Mouse (Mus musculus): Measurements from ENCODE around the gene Draxin. TPM values are rescaled to one million over a fixed set of nuclear protein-coding genes. Genes with fewer than 3 reads are reported as not detected.
A peak's percentile ranks its signal among the peaks of the same experiment; 100 is the strongest.

Draxin gene
- polyA plus RNA-seq, 1 experiment from 2014 or later = 13.2 TPM

DNA sequence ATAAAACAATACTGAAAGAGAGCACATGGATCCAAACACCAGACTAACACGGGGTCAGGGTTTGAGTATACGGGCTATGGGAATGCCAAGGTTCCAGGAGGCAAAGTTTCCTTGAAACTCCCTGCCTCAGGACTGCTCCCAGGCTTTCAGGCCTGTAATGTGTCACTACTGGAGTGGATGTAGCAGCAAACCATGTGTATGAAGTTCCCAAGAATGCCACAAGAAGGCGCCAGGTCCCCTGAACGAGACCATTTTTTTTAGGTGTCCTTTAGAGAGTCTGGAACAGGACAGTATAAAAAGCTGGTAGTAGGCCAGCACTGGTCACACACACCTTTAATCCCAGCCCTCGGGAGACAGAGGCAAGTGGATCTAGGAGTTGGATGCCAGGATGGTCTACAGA, 36.3 kb downstream of the Draxin start:
- H3K9ac ChIP-seq (replicated peaks; ENCODE audit: low read depth, low read length) = no peak overlapping the region
- no peaks in the 10 kb centered on the region for H3K27me3 ChIP-seq (ENCODE audit: control insufficient read depth, insufficient read depth, low read length)
- H3K36me3 ChIP-seq (ENCODE audit: control insufficient read depth, insufficient read depth, low read length) = no peaks in the 10 kb centered on the region
- H3K4me3 ChIP-seq (ENCODE audit: low read depth, low read length) = no peak overlapping the region
- H3K9me3 ChIP-seq (ENCODE audit: control insufficient read depth, low read length) = no peaks in the 10 kb centered on the region
- ATAC-seq (ENCODE audit: low read depth) = no peak
- H3K27ac ChIP-seq (ENCODE audit: low read depth, low read length) = no peak overlapping the region
- 77% methylated on average over 5 of the region's 5 CpGs for WGBS
- H3K4me1 ChIP-seq (ENCODE audit: control insufficient read depth, insufficient read depth, low read length) = no peaks in the 10 kb centered on the region; the same call in 1 of the 2 replicates
- no peak overlapping the region for H3K4me2 ChIP-seq (ENCODE audit: low read depth, low read length)

DNA sequence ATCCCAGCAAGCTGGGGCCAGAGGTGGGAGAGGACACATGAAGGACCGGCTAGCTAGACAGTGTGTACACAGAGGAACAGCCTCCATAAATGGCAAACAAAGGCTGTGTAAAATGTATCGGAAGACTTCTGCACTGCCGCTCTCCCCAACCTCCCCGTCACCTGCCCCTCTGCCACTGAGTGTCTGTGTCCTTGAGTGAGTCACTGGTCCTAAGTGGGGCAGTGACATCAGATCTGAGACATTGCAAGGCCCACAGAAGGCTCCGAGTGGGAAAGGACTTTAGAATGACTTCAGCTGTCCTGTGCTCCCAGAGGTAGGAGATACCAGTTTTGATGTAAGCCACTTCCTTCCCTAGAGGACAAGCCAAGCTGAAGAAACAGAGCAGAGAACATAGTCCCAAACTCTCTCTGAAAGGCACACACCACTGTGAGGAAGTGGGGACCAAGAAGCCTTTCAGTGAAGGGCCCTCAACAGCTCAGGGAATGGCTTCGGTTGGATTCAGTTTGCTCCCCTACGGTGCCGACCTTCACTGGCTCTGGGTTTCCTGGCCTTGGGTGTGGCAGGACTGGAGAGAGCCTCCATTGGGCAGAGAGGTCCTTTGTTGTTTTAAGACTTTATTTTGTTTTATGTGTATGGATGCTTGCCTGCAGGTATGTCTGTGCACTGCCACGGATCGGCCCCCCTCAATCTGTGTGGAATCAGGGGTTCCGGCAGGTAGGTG, 37.8 kb downstream of the Draxin start:
- ATAC-seq (ENCODE audit: low read depth) = no peak
- H3K9ac ChIP-seq (replicated peaks; ENCODE audit: low read depth, low read length) = no peak overlapping the region
- WGBS = 94% methylated on average over 11 of the region's 11 CpGs
- H3K4me2 ChIP-seq (ENCODE audit: low read depth, low read length) = no peak overlapping the region
- H3K27me3 ChIP-seq (ENCODE audit: control insufficient read depth, insufficient read depth, low read length) = no peaks in the 10 kb centered on the region
- no peaks in the 10 kb centered on the region for H3K36me3 ChIP-seq (ENCODE audit: control insufficient read depth, insufficient read depth, low read length)
- no peak overlapping the region for H3K27ac ChIP-seq (ENCODE audit: low read depth, low read length)
- peaks cover 6% of the 10 kb centered on the region for H3K4me1 ChIP-seq (ENCODE audit: control insufficient read depth, insufficient read depth, low read length)
- H3K4me3 ChIP-seq (ENCODE audit: low read depth, low read length) = no peak overlapping the region
- H3K9me3 ChIP-seq (ENCODE audit: control insufficient read depth, low read length) = no peaks in the 10 kb centered on the region

DNA sequence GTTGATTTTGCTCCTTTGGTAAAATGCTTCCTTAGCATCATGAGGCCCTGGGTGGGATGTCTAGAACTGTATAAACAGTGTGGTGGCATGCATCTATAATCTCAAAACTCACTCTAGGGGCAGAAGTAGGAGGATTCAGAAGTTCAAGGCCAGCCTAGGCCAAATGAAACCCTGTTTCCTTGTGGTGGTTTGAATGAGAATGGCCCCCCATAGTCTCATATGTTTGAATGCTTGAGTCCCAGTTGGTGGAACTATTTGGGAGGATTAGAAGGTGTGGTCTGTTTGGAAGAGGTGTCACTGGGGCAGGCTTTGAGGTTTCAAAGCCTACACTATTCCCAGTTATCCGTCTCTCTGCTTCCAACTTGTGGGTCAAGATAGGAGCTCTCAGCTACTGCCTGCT, 39.3 kb downstream of the Draxin start:
- no peak for ATAC-seq (ENCODE audit: low read depth)
- WGBS = 86% methylated on average over 1 of the region's 1 CpGs
- no peak overlapping the region for H3K4me2 ChIP-seq (ENCODE audit: low read depth, low read length)
- no peak overlapping the region for H3K4me3 ChIP-seq (ENCODE audit: low read depth, low read length)
- H3K27ac ChIP-seq (ENCODE audit: low read depth, low read length) = no peak overlapping the region
- no peak overlapping the region for H3K9ac ChIP-seq (replicated peaks; ENCODE audit: low read depth, low read length)
- H3K27me3 ChIP-seq (ENCODE audit: control insufficient read depth, insufficient read depth, low read length) = no peaks in the 10 kb centered on the region
- peaks cover 12% of the 10 kb centered on the region for H3K4me1 ChIP-seq (ENCODE audit: control insufficient read depth, insufficient read depth, low read length)
- H3K36me3 ChIP-seq (ENCODE audit: control insufficient read depth, insufficient read depth, low read length) = no peaks in the 10 kb centered on the region
- H3K9me3 ChIP-seq (ENCODE audit: control insufficient read depth, low read length) = no peaks in the 10 kb centered on the region

DNA sequence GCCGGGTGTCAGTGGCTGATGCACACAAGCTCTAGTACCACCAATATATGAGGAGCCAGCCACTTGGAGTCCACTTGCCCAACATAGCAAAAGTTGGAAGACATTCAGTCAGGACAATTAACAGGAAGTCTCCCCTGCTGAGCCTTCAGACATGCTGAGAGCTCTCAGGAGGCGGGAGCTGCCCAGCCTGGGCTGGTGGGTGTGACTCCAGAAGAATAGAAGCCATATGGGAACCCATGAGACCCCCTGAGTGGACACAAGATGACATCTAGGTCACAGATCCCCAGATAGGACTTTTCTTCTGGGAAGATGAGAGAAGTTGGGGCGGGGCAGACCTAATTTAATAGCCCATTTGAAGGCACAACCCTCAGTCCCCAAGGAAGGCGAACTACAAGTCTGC, 41.3 kb downstream of the Draxin start:
- Histone ChIP-seq H3K4me2 (ENCODE audit: low read depth, low read length) (no peak overlapping the region), H3K4me3 (ENCODE audit: low read depth, low read length) (no peak overlapping the region), H3K4me1 (ENCODE audit: control insufficient read depth, insufficient read depth, low read length) (peaks cover 12% of the 10 kb centered on the region), H3K27me3 (ENCODE audit: control insufficient read depth, insufficient read depth, low read length) (no peaks in the 10 kb centered on the region), H3K9me3 (ENCODE audit: control insufficient read depth, low read length) (no peaks in the 10 kb centered on the region), H3K27ac (ENCODE audit: low read depth, low read length) (no peak overlapping the region), H3K9ac (replicated peaks; ENCODE audit: low read depth, low read length) (no peak overlapping the region), H3K36me3 (ENCODE audit: control insufficient read depth, insufficient read depth, low read length) (no peaks in the 10 kb centered on the region)
- WGBS = 45% methylated on average over 4 of the region's 4 CpGs
- ATAC-seq (ENCODE audit: low read depth) = no peak

DNA sequence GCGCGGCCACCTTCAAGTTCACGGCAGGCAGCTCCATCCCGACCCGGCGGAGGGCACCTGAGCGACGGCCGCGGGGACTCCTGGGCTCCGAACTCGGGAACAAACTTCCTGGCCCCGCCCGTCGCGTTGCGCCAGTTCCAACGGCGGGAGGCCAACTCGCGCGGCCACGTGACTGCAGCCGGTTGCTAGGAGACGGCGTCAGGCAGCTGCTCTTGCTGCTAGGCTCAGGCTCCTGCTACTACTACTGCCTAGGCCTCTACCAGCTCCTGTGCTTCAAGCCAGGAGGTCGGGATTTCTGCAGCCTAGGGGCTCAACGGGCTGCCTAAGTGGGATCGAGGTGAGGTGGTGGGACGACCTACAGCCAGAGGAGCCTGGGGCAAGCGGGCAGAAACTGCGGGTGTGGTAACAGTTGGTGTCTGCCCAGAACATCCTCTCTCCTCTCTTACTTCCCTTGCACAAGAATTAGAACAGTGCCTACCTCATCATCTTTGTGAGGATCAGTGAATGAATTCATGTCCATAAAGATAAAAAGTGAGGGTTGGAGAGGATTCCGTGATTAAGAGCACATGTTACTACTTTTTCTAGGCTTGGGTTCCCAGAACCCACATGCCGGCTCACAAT, 42.5 kb downstream of the Draxin start, which contains the start of gene Agtrap:
TSS of gene Agtrap (minus strand) at position 125 of the 621 bp plus-strand sequence.
- 5% methylated on average over 34 of the region's 34 CpGs for WGBS
- peak within 1 kb of the TSS; percentile 73 for H3K4me2 ChIP-seq (ENCODE audit: low read depth, low read length)
- peak within 1 kb of the TSS; percentile 40 for H3K27ac ChIP-seq (ENCODE audit: low read depth, low read length)
- no peaks in the 10 kb centered on the region for H3K27me3 ChIP-seq (ENCODE audit: control insufficient read depth, insufficient read depth, low read length)
- peak within 1 kb of the TSS; percentile 55 for H3K9ac ChIP-seq (replicated peaks; ENCODE audit: low read depth, low read length)
- H3K36me3 ChIP-seq (ENCODE audit: control insufficient read depth, insufficient read depth, low read length) = no peaks in the 10 kb centered on the region
- H3K4me1 ChIP-seq (ENCODE audit: control insufficient read depth, insufficient read depth, low read length) = peaks cover 12% of the 10 kb centered on the region
- peak; percentile 90 for ATAC-seq (ENCODE audit: low read depth)
- H3K9me3 ChIP-seq (ENCODE audit: control insufficient read depth, low read length) = no peaks in the 10 kb centered on the region
- peak within 1 kb of the TSS; percentile 46 for H3K4me3 ChIP-seq (ENCODE audit: low read depth, low read length)

DNA sequence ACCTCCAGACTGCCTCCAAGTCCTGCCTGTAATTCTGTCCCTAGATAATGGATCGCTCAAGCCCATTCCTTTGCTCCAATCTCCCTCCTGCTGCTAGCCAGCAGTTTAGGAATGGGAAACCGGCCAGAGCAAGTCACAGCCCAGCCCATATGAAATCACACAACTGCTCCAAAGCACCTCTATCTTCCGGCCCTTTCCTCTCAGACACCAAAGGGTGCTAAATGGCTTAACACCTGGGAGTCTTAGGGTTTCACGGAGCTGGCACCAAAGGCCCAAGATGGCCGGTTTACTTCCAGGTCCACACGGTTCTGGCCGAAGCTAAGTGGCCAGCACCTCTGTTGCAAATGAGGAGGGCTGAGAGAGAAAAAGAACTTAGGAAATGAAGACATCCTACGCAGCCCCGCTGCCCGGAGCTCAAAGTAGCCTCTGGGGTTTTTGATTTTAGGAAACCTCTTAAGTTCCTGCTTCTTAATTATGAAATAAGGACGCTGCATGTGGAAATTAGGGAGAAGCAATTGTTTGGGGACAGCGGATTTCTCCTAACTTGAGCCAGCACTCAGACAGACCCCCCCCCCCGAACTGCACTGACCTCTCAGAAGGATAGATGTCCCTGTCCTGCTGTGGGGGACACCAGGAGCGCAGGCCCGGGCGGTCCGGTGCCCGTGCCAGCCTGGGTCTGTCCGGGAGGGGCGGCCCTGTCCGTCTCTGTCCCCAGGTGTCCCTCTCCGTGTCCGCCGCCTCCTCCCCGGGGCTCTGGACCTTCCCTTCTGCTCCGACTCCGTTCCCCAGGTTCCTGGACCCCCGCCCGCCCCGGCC, 43.2 kb downstream of the Draxin start:
- WGBS = 3% methylated on average over 30 of the region's 30 CpGs
- ATAC-seq (ENCODE audit: low read depth) = peak; percentile 61
- Histone ChIP-seq H3K36me3 (ENCODE audit: control insufficient read depth, insufficient read depth, low read length) (no peaks in the 10 kb centered on the region), H3K9me3 (ENCODE audit: control insufficient read depth, low read length) (no peaks in the 10 kb centered on the region), H3K27ac (ENCODE audit: low read depth, low read length) (no peak overlapping the region), H3K4me3 (ENCODE audit: low read depth, low read length) (peak overlapping the region; percentile 46), H3K4me2 (ENCODE audit: low read depth, low read length) (peak overlapping the region; percentile 73), H3K27me3 (ENCODE audit: control insufficient read depth, insufficient read depth, low read length) (no peaks in the 10 kb centered on the region), H3K4me1 (ENCODE audit: control insufficient read depth, insufficient read depth, low read length) (peaks cover 12% of the 10 kb centered on the region), H3K9ac (replicated peaks; ENCODE audit: low read depth, low read length) (peak overlapping the region; percentile 55)

DNA sequence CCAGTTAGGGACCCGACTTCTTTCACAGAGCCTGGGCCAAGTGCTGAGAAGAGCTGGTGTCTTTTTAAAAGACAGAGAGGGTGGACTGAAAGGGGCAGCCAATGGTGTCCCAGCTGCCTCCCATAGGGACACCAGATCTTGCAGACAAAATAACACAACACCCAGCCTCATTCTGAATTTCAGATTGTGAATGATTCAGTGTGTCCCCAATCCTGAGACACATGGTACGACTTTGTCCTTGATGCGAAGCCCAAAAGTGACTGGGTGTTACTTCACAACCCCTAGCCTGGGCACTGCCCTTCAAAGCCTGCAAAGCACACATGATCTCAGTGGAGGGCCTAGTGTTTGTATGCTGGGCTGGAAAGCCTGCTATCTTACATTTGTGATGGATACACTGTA, 44.6 kb downstream of the Draxin start:
- Histone ChIP-seq H3K4me3 (ENCODE audit: low read depth, low read length) (no peak overlapping the region), H3K4me1 (ENCODE audit: control insufficient read depth, insufficient read depth, low read length) (peaks cover 12% of the 10 kb centered on the region), H3K27ac (ENCODE audit: low read depth, low read length) (no peak overlapping the region), H3K9me3 (ENCODE audit: control insufficient read depth, low read length) (no peaks in the 10 kb centered on the region), H3K4me2 (ENCODE audit: low read depth, low read length) (no peak overlapping the region), H3K36me3 (ENCODE audit: control insufficient read depth, insufficient read depth, low read length) (no peaks in the 10 kb centered on the region), H3K9ac (replicated peaks; ENCODE audit: low read depth, low read length) (no peak overlapping the region), H3K27me3 (ENCODE audit: control insufficient read depth, insufficient read depth, low read length) (no peaks in the 10 kb centered on the region)
- 75% methylated on average over 3 of the region's 3 CpGs for WGBS
- ATAC-seq (ENCODE audit: low read depth) = no peak

DNA sequence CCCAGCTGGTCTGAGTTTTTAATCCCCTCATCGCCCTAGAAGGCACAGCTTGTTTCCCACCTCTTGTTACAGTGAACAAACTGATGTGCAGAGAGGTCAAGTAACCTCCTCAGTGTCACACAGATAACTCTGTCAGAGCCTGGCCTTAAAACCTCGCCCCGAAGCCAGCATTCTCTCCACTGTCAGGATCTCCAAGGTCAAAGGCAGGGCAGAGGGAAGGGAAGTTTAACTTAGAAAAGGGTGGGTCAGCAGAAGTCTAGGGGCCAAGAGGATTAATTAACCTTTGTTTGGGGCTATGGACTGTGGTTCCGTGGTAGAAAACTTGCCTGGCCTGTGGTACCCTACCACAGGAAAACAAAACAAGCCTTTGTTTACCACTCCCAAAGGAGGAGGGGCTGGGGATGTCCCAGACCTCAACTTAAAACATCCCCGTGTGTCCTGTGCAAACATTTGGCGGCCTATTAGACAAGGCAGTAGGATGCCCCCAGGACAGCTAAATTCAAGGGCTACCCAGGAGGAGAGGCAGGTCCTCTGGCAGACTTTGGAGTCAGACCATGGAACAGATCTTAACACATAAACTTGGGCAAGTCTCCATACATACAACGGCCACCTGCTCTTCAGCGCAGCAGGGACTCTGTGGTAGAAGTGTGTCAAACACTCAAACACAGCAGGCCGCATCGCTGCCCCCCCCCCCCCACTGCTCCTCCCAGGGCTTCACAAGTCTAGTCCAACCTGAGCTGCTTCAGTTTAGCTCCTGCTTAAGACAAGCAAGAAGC, 45.2 kb downstream of the Draxin start:
- Histone ChIP-seq H3K36me3 (ENCODE audit: control insufficient read depth, insufficient read depth, low read length) (no peaks in the 10 kb centered on the region), H3K27ac (ENCODE audit: low read depth, low read length) (no peak overlapping the region), H3K9ac (replicated peaks; ENCODE audit: low read depth, low read length) (no peak overlapping the region), H3K9me3 (ENCODE audit: control insufficient read depth, low read length) (no peaks in the 10 kb centered on the region), H3K4me3 (ENCODE audit: low read depth, low read length) (no peak overlapping the region), H3K27me3 (ENCODE audit: control insufficient read depth, insufficient read depth, low read length) (no peaks in the 10 kb centered on the region), H3K4me1 (ENCODE audit: control insufficient read depth, insufficient read depth, low read length) (peaks cover 12% of the 10 kb centered on the region), H3K4me2 (ENCODE audit: low read depth, low read length) (no peak overlapping the region)
- no peak for ATAC-seq (ENCODE audit: low read depth)
- 44% methylated on average over 10 of the region's 10 CpGs for WGBS
